Mouse (Mus musculus) G1E-ER4 (cell line): ENCODE results near the gene Nae1. TPM values are rescaled to one million over a fixed set of nuclear protein-coding genes. Genes with fewer than 3 reads are reported as not detected.

ENCODE experiments used
- GATA1 ChIP-seq: IDR thresholded peaks from one replicate; pipeline ENCODE4 v1.8.0; 2012; ENCODE audit warnings: low read length, inconsistent platforms
- polyA plus RNA-seq: library from polyadenylated mRNA; stranded (reverse); fragments of >175 nt; gene quantifications from 2 replicates; pipeline ENCODE4 v1.2.3, GENCODE M21; 2012

The Nae1 gene
- 5.5 and 8.9 TPM in 2 replicates for polyA plus RNA-seq

DNA sequence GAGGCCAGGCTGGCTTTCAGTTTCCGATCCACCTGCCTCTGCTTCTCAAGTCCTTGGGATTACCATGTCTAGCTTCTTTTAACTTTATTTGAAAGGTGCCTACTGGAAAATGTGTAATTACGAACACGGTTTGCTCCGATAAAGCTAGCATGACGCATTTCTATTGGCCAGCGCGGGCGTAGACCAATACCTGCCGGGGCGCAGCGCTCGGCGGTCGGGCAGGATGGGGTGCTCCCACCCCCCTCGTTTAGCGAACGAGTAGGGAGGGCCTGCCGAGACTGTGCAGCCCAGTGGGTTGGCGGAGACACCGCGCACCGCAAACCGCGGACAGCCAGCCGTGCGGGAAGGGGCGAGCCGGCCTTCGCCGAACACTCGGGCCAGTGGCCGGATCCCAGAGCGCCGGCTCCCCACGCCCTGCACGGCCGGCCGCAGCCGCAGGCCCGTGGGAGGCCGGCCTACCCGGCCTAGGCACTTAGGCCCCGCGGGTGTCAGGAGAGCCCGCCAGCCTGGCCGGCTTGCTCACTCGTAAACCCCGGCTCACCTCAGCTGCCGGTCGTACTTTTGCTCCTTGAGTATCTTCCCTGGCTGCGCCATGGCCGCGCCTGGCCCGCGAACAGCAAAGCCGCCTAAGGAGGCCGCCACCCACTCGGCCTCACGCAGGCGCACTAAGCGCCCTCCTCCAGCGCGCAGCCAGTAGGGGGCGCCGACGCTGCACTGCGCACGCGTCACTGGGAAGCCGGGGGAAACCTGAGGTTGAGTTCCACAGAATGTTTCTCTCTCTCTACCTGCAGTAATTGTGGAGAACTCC, at the start of gene Nae1, which contains the start of gene Car7:
Nae1 (minus strand) TSS at position 667 of the 808 bp plus-strand sequence.
Car7 (plus strand) TSS at position 719 of the 808 bp plus-strand sequence.
- TF ChIP-seq GATA1: no peak

DNA sequence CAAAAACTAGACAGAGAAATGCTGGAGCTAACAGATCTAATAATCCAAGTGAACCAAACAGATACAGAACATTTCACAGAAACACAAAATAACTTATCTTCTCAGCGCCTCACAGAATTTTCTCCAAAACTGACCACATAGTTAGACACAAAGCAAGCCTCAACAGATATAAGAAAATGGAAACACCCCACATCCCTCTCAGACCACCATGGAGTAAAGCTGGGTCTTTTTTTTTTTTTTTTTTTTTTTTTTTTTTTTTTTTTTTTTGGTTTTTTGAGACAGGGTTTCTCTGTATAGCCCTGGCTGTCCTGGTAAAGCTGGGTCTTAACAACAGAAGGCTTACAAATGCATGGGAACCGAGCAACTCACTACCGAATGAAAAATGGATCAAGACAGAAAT, 42.4 kb upstream of the Nae1 start:
- no peak for TF ChIP-seq GATA1

DNA sequence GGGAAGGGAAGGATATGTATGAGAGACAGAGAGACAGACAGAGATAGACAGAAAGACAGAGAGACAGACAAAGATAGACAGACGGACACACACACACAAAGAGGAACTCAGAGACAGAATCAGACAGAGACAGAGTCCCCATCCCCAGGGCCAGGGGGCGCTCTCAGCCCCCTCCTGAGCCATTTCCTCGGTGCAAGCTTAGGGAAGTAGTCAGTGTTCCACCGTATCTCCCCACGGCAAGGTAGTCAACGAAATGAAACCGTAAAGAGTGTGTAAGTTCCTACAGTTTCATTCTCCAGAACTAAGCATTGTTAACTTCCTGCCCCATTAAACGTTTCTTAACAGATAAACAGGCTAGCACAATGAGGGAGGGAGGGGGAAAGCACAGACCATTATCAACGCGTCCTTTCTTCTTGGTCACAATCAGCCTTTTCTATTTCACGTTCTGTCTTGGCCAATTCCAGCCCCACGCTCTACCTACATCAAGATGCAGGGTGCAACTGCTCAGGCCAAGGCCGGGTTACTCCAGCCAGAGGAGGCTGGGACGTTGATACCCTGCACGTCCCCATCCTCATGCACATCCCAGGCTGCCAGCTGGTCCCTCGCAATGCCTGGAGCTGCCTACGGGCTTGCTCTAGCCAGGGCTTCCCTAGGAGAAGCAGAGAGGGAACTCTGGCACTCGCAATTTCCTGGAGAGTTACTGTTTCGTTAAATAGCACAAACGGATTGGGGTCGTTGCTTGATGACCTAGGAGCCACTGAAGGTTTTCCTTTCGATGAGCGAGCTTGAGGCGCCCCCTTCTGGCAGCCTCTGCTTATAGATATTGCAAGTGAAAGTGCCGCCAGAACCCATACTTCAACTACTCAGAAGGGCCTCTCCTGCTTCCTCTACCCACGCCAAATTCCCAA, 36.3 kb upstream of the Nae1 start:
- no peak for TF ChIP-seq GATA1

- TF ChIP-seq GATA1: no peak
These were observed 35.1 kb upstream of the Nae1 start for GRCm38 (mm10) chr8:104569559-104569958.

- no peak for TF ChIP-seq GATA1
These were observed 31.0 kb upstream of the Nae1 start for GRCm38 (mm10) chr8:104565457-104565798.

GRCm38 (mm10) chr8:104564633-104565456, 30.4 kb upstream of the Nae1 start:
- TF ChIP-seq GATA1: no peak

GRCm38 (mm10) chr8:104560731-104561130, 26.3 kb upstream of the Nae1 start:
- no peak for TF ChIP-seq GATA1

DNA sequence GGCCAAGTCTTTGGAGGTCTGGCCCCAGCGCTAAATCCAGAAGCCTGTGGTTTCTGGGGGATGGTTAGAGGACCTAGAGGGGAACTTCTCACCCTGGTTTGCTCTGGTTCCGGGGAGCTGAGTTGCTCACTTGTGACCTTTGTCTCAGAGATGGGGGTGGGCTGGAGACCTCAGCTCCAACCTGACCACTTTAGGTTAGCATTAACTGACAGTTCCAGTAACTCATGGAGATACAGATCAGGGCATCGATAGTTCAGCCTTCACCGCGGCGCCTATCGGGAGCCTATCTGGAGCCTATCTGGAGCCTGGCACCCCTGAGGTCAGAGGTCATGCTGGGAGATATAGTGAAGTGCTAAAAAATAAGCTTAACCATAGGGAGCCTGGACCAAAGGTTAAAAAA, 22.8 kb upstream of the Nae1 start:
- no peak for TF ChIP-seq GATA1

DNA sequence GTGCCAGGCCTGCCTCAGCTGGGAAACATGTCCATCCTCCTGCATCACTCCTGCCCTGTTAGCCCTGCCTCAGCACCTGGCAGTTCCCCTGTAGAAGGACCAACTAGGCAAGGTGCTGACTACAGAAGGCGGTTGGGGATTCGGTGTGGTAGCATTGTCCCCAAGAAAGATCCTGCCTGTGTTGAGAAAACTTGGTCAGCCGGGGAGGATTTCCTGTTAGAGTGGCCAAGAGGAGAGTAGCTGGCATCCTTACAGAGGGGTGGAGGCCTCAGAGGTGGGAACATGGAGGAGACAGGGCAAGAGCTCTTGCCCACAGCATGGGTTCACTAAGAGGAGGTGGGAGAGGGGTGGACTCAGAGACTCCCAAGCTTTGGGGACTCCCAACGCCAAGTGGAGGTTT, 20.8 kb upstream of the Nae1 start:
- TF ChIP-seq GATA1: no peak

GRCm38 (mm10) chr8:104543440-104544045, 9.1 kb upstream of the Nae1 start:
- no peak for TF ChIP-seq GATA1

DNA sequence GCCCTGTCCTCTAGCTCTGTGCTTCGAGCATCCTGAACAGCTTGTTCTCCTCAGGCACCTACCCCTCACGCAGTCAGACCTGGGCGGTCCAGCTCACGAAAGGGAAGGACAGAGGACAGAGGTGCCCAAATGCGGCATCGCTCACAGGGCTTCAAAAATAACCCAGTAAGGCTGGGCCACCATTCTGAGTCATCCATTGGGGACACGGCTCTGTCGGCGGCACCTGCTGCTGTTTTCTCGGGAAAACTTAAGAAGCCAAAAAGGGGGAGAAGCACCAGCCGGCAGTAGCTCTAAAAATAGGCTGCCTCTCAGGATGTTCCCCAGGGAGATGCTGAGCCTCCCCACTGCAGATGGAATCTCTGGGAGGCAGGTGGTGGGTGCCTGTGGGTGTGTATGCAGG, 7.7 kb upstream of the Nae1 start:
- TF ChIP-seq GATA1: no peak

DNA sequence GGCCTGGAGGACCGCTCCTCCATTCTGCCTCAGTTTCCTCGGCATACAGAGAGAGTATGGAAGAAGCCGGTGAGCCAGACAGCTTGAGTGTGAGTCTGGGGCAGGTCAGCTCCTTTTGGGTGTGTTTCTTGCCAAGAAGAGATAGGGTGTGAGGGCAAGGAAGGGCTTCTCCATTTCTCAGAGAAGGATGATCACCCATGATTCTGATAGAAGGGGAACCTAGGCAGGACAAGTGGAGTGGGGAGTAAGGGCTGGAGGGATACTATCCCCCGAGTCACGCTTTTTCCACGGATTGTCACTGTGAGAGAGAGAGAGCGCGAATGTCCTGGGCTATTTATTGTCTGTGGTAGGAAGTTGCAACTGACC, 7.1 kb upstream of the Nae1 start:
- no peak for TF ChIP-seq GATA1

DNA sequence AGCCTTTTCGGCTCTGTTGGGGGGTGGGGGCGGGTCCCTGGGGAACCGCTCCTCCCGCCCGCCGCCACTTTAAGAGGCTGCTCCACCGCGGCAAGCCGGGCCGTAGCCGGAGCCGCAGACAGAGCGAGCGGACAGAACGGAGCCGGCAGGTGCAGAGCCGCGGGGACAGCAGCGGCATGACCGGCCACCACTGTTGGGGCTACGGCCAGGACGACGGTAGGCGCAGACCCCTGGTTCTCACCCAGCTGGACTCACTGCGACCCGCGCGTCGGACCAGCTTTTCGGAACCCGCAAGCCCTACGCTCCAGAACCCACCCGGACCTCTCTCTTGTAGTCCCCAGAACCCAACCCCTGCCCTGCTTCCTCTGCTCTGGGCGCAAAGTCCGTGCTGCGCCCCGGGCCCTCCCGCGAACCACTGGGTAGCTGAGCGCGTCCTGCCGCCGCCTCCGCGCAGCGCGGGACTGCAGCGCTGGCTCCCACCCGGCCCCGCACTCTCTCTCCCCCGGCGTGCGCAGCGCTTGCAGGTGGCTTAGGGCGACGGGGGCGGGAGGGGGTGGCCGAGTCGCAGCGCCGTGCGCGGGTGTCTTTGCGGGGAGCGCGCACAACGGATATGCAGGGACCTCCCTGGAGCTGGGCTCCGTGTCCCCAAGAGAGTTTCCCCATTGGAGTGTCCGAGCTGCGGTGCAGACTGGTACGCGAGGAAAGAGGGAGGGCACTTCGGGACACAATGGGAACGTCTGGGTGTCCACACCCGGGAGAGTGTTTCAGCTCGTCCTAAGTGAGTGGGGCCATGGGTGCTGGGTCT, 6.5 kb upstream of the Nae1 start:
- no peak for TF ChIP-seq GATA1

- TF ChIP-seq GATA1: no peak
These were observed 5.8 kb upstream of the Nae1 start for GRCm38 (mm10) chr8:104540238-104540637.

- TF ChIP-seq GATA1: no peak
These were observed 5.1 kb upstream of the Nae1 start for GRCm38 (mm10) chr8:104539566-104539965.
